Mouse (Mus musculus): ENCODE data around the gene Pou4f2. TPM values are rescaled to one million over a fixed set of nuclear protein-coding genes. Genes with fewer than 3 reads are reported as not detected.

Pou4f2 gene
- polyA plus RNA-seq, 1 experiment from 2014 or later: not detected

- Histone ChIP-seq H3K4me1 (ENCODE audit: control insufficient read depth, insufficient read depth, low read length) (no peaks in the 10 kb centered on the region), H3K9ac (replicated peaks; ENCODE audit: low read depth, low read length) (no peak overlapping the region), H3K27me3 (ENCODE audit: control insufficient read depth, insufficient read depth, low read length) (peaks cover 24% of the 10 kb centered on the region), H3K9me3 (ENCODE audit: control insufficient read depth, low read depth, low read length) (no peaks in the 10 kb centered on the region), H3K4me3 (ENCODE audit: low read depth, low read length) (no peak overlapping the region), H3K36me3 (ENCODE audit: control insufficient read depth, insufficient read depth, low read length) (no peaks in the 10 kb centered on the region), H3K27ac (ENCODE audit: low read length) (no peak overlapping the region), H3K4me2 (replicated peaks; ENCODE audit: low read depth, low read length) (no peak overlapping the region)
- WGBS: 2% methylated on average over 32 of the region's 32 CpGs
- ATAC-seq (ENCODE audit: insufficient number of reproducible peaks, insufficient read depth, low FRiP score, low read depth): no peak
Measured at GRCm38 (mm10) chr8:78426875-78427768, 9.3 kb downstream of the Pou4f2 start.

GRCm38 (mm10) chr8:78426455-78426854 is 10.0 kb downstream of the Pou4f2 start:
- Histone ChIP-seq H3K27me3 (ENCODE audit: control insufficient read depth, insufficient read depth, low read length) (peaks cover 25% of the 10 kb centered on the region), H3K9ac (replicated peaks; ENCODE audit: low read depth, low read length) (no peak overlapping the region), H3K36me3 (ENCODE audit: control insufficient read depth, insufficient read depth, low read length) (no peaks in the 10 kb centered on the region), H3K9me3 (ENCODE audit: control insufficient read depth, low read depth, low read length) (no peaks in the 10 kb centered on the region), H3K4me1 (ENCODE audit: control insufficient read depth, insufficient read depth, low read length) (no peaks in the 10 kb centered on the region), H3K4me2 (replicated peaks; ENCODE audit: low read depth, low read length) (no peak overlapping the region), H3K4me3 (ENCODE audit: low read depth, low read length) (no peak overlapping the region), H3K27ac (ENCODE audit: low read length) (no peak overlapping the region)
- ATAC-seq (ENCODE audit: insufficient number of reproducible peaks, insufficient read depth, low FRiP score, low read depth): no peak
- WGBS: 2% methylated on average over 10 of the region's 10 CpGs

GRCm38 (mm10) chr8:78423937-78424336 is 12.5 kb downstream of the Pou4f2 start:
- WGBS: 0% methylated on average over 1 of the region's 1 CpGs
- H3K27ac ChIP-seq (ENCODE audit: low read length): no peak overlapping the region
- H3K9me3 ChIP-seq (ENCODE audit: control insufficient read depth, low read depth, low read length): no peaks in the 10 kb centered on the region
- H3K36me3 ChIP-seq (ENCODE audit: control insufficient read depth, insufficient read depth, low read length): no peaks in the 10 kb centered on the region
- H3K4me2 ChIP-seq (replicated peaks; ENCODE audit: low read depth, low read length): no peak overlapping the region
- H3K9ac ChIP-seq (replicated peaks; ENCODE audit: low read depth, low read length): no peak overlapping the region
- H3K4me1 ChIP-seq (ENCODE audit: control insufficient read depth, insufficient read depth, low read length): peaks cover 13% of the 10 kb centered on the region; the same call in 1 of the 2 replicates
- H3K27me3 ChIP-seq (ENCODE audit: control insufficient read depth, insufficient read depth, low read length): peaks cover 35% of the 10 kb centered on the region
- H3K4me3 ChIP-seq (ENCODE audit: low read depth, low read length): no peak overlapping the region
- ATAC-seq (ENCODE audit: insufficient number of reproducible peaks, insufficient read depth, low FRiP score, low read depth): no peak

GRCm38 (mm10) chr8:78420101-78420503 is 16.3 kb downstream of the Pou4f2 start:
- Histone ChIP-seq H3K27me3 (ENCODE audit: control insufficient read depth, insufficient read depth, low read length) (peaks cover 21% of the 10 kb centered on the region), H3K4me3 (ENCODE audit: low read depth, low read length) (peak overlapping the region; percentile 18; the same call in 1 of the 2 replicates), H3K36me3 (ENCODE audit: control insufficient read depth, insufficient read depth, low read length) (no peaks in the 10 kb centered on the region), H3K9me3 (ENCODE audit: control insufficient read depth, low read depth, low read length) (no peaks in the 10 kb centered on the region), H3K9ac (replicated peaks; ENCODE audit: low read depth, low read length) (no peak overlapping the region), H3K4me2 (replicated peaks; ENCODE audit: low read depth, low read length) (peak overlapping the region; percentile 60), H3K27ac (ENCODE audit: low read length) (no peak overlapping the region), H3K4me1 (ENCODE audit: control insufficient read depth, insufficient read depth, low read length) (peaks cover 13% of the 10 kb centered on the region; the same call in 1 of the 2 replicates)
- ATAC-seq (ENCODE audit: insufficient number of reproducible peaks, insufficient read depth, low FRiP score, low read depth): peak; percentile 72; the same call in 1 of the 2 replicates
- WGBS: under 1% methylated on average over 17 of the region's 19 CpGs

- H3K9ac ChIP-seq (replicated peaks; ENCODE audit: low read depth, low read length): no peak overlapping the region
- WGBS: 18% methylated on average over 4 of the region's 4 CpGs
- H3K4me2 ChIP-seq (replicated peaks; ENCODE audit: low read depth, low read length): peak overlapping the region; percentile 60; the same call in 1 of the 2 replicates
- peaks cover 13% of the 10 kb centered on the region; the same call in 1 of the 2 replicates for H3K4me1 ChIP-seq (ENCODE audit: control insufficient read depth, insufficient read depth, low read length)
- no peak overlapping the region for H3K27ac ChIP-seq (ENCODE audit: low read length)
- ATAC-seq (ENCODE audit: insufficient number of reproducible peaks, insufficient read depth, low FRiP score, low read depth): no peak
- H3K27me3 ChIP-seq (ENCODE audit: control insufficient read depth, insufficient read depth, low read length): peaks cover 21% of the 10 kb centered on the region
- H3K9me3 ChIP-seq (ENCODE audit: control insufficient read depth, low read depth, low read length): no peaks in the 10 kb centered on the region
- no peaks in the 10 kb centered on the region for H3K36me3 ChIP-seq (ENCODE audit: control insufficient read depth, insufficient read depth, low read length)
- no peak overlapping the region for H3K4me3 ChIP-seq (ENCODE audit: low read depth, low read length)
Measured at GRCm38 (mm10) chr8:78419272-78419671, 17.2 kb downstream of the Pou4f2 start.

GRCm38 (mm10) chr8:78390756-78391155 is 45.7 kb downstream of the Pou4f2 start:
- Histone ChIP-seq H3K4me3 (ENCODE audit: low read depth, low read length) (no peak overlapping the region), H3K9ac (replicated peaks; ENCODE audit: low read depth, low read length) (no peak overlapping the region), H3K4me2 (replicated peaks; ENCODE audit: low read depth, low read length) (no peak overlapping the region), H3K27me3 (ENCODE audit: control insufficient read depth, insufficient read depth, low read length) (no peaks in the 10 kb centered on the region), H3K36me3 (ENCODE audit: control insufficient read depth, insufficient read depth, low read length) (no peaks in the 10 kb centered on the region), H3K27ac (ENCODE audit: low read length) (no peak overlapping the region), H3K4me1 (ENCODE audit: control insufficient read depth, insufficient read depth, low read length) (0 out of 2 replicates have a peak, but pooled peaks cover 3% of the 10 kb centered on the region), H3K9me3 (ENCODE audit: control insufficient read depth, low read depth, low read length) (no peaks in the 10 kb centered on the region)
- 87% methylated on average over 7 of the region's 7 CpGs for WGBS
- ATAC-seq (ENCODE audit: insufficient number of reproducible peaks, insufficient read depth, low FRiP score, low read depth): no peak

Other genes starting within 250 kb of the Pou4f2 start
- gene Ttc29, start 223.3 kb downstream of the Pou4f2 start, polyA plus RNA-seq (2014; fragmentation: Nextera tagmentation; extraction: Ambion mirVana): not detected in 2 replicates
- 235 and 239 TPM in 2 replicates for gene Rbmxl1, start 72.3 kb upstream of the Pou4f2 start, polyA plus RNA-seq (2014; fragmentation: Nextera tagmentation; extraction: Ambion mirVana)
- gene Slc10a7, start 72.7 kb upstream of the Pou4f2 start, polyA plus RNA-seq (2014; fragmentation: Nextera tagmentation; extraction: Ambion mirVana): 14.6 and 15.6 TPM in 2 replicates